Mouse (Mus musculus): ENCODE measurements around the gene Ttc9. TPM values are rescaled to one million over a fixed set of nuclear protein-coding genes. Genes with fewer than 3 reads are reported as not detected.

Gene Ttc9
- 0.11 TPM in 1 of 2 replicates, not detected in the other for polyA plus RNA-seq (2015; fragmentation: Nextera tagmentation; extraction: Ambion mirVana)

- Histone ChIP-seq H3K9ac (replicated peaks) (no peak within 1 kb of the TSS), H3K36me3 (replicated peaks; ENCODE audit: insufficient read depth, low read length) (no peaks in the 10 kb centered on the region), H3K4me3 (ENCODE audit: low read depth, low read length) (peak within 1 kb of the TSS; percentile 46), H3K27me3 (ENCODE audit: insufficient read depth, low read length) (peaks cover 35% of the 10 kb centered on the region), H3K4me2 (ENCODE audit: low read depth, low read length) (peak within 1 kb of the TSS; percentile 77), H3K4me1 (ENCODE audit: insufficient read depth) (peaks cover 5% of the 10 kb centered on the region; the same call in 1 of the 2 replicates), H3K27ac (ENCODE audit: low read depth) (no peak within 1 kb of the TSS), H3K9me3 (ENCODE audit: low read length) (no peaks in the 10 kb centered on the region)
- ATAC-seq (peak; percentile 25; the same call in 1 of the 2 replicates), DNase-seq (peak; percentile 40)
- under 1% methylated on average over 50 of the region's 82 CpGs for WGBS (ENCODE audit: insufficient replicate concordance)
- no peak for TF ChIP-seq EP300 (IDR thresholded peaks at IDR 0.05; ENCODE audit: low read depth)
- no peak for TF ChIP-seq CTCF (IDR thresholded peaks at IDR 0.05; ENCODE audit: low read depth)
Observed at GRCm38 (mm10) chr12:81630915-81631660, at the start of gene Ttc9. TSS of gene Ttc9 (plus strand) at chr12:81631249.

DNA sequence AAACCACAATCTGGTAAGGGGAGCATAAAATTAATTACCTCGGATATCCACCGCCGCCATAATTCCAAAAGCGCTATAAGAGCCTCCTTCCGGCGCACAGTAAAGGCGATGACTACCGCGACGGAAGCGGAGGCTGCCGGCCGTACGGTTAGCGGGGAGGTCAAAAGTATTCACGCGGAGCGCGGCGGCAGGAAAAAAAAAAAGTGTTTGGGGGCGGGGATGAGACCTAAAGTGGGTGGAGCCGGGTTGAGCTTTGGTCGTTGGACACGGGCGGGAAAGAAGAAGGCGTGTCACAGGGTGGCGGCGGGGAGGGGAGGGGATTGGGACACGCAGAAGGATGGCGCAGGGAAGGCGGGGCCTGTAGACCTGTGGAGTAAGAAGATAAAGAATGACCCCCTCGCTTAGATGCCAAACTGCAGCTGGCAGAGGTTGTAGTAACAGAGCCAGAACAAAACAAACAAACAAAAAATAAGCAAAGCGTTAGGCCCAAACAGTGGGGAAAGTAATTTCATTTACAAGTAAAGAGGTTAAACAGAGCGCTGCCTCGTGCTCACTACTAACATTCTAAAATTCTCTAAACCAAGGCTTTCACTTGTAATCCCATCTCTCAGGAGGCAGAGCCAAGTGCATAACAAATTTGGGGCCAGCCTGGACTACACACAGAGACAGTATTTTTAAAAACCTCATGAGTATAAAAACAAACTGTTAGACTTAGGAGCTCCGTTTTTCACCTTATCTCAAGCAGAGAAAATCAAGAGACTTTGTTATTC is 36.0 kb upstream of the Ttc9 start, which contains the start of gene Med6:
Gene Med6, minus strand, starts transcription at position 107 of the 770 bp plus-strand sequence.
- H3K27ac ChIP-seq (ENCODE audit: low read depth) = peak within 1 kb of the TSS; percentile 77
- H3K27me3 ChIP-seq (ENCODE audit: insufficient read depth, low read length) = no peaks in the 10 kb centered on the region
- ATAC-seq (peak; percentile 99), DNase-seq (peak; percentile 97)
- peaks cover 5% of the 10 kb centered on the region; the same call in 1 of the 2 replicates for H3K36me3 ChIP-seq (replicated peaks; ENCODE audit: insufficient read depth, low read length)
- H3K4me2 ChIP-seq (ENCODE audit: low read depth, low read length) = peak within 1 kb of the TSS; percentile 78
- peaks cover 11% of the 10 kb centered on the region for H3K4me1 ChIP-seq (ENCODE audit: insufficient read depth)
- peak within 1 kb of the TSS; percentile 82 for H3K9ac ChIP-seq (replicated peaks)
- no peak for TF ChIP-seq CTCF (IDR thresholded peaks at IDR 0.05; ENCODE audit: low read depth)
- peak; percentile 83 for TF ChIP-seq EP300 (IDR thresholded peaks at IDR 0.05; ENCODE audit: low read depth)
- no peaks in the 10 kb centered on the region for H3K9me3 ChIP-seq (ENCODE audit: low read length)
- WGBS (ENCODE audit: insufficient replicate concordance) = 2% methylated on average over 35 of the region's 36 CpGs
- H3K4me3 ChIP-seq (ENCODE audit: low read depth, low read length) = peak within 1 kb of the TSS; percentile 93

DNA sequence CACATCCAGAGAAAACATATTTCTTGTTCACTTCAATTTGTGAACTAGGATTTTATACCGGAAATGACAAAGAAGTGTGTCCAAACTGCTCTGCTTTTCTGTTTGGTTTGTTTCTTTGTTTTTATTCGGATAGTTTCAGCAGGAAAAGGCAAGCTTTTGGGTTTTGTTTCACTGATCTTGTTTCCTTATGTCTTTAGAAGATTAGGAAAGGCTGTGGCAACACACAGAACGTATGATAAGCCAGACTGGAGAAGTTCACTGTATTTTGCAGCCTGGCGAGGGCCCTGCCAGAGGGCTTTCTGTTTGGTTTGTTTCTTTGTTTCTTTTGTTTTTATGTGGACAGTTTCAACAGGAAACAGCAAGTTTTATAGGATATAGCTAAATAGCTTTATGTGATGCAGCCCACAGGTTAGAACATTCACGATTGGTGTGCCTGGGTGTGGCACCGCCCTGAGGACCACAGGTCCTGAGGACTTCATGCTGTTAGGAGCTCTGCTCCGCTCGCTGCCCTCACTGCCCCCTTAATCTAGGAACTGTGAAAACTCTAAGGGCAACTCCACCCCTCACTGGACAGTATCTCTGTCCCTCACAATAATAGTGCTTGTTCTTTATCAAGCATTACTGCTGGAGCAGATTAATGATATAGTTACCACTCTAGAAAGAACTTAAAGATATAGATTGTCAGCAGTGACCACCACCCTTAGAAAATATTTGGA is 34.3 kb upstream of the Ttc9 start:
- TF ChIP-seq EP300 (IDR thresholded peaks at IDR 0.05; ENCODE audit: low read depth) (peak; percentile 17; the same call in 1 of the 2 replicates), CTCF (IDR thresholded peaks at IDR 0.05; ENCODE audit: low read depth) (no peak)
- WGBS (ENCODE audit: insufficient replicate concordance) = 59% methylated on average over 8 of the region's 8 CpGs
- no peak for DNase-seq

GRCm38 (mm10) chr12:81604995-81605784 is 25.9 kb upstream of the Ttc9 start:
- no peak for ATAC-seq
- 59% methylated on average over 5 of the region's 5 CpGs for WGBS (ENCODE audit: insufficient replicate concordance)
- H3K4me2 ChIP-seq (ENCODE audit: low read depth, low read length) = no peak overlapping the region
- H3K27me3 ChIP-seq (ENCODE audit: insufficient read depth, low read length) = 0 out of 2 replicates have a peak, but pooled peaks cover 3% of the 10 kb centered on the region
- no peak overlapping the region for H3K9ac ChIP-seq (replicated peaks)
- no peak for DNase-seq
- H3K4me1 ChIP-seq (ENCODE audit: insufficient read depth) = no peaks in the 10 kb centered on the region
- TF ChIP-seq EP300 (IDR thresholded peaks at IDR 0.05; ENCODE audit: low read depth) = no peak
- TF ChIP-seq CTCF (IDR thresholded peaks at IDR 0.05; ENCODE audit: low read depth) = no peak
- no peaks in the 10 kb centered on the region for H3K9me3 ChIP-seq (ENCODE audit: low read length)
- no peak overlapping the region for H3K27ac ChIP-seq (ENCODE audit: low read depth)
- H3K36me3 ChIP-seq (replicated peaks; ENCODE audit: insufficient read depth, low read length) = no peaks in the 10 kb centered on the region
- H3K4me3 ChIP-seq (ENCODE audit: low read depth, low read length) = no peak overlapping the region

More for the DNA sequence above, 34.3 kb upstream of the Ttc9 start:
- H3K27ac ChIP-seq (ENCODE audit: low read depth) = peak overlapping the region; percentile 48; the same call in 1 of the 2 replicates
- H3K9ac ChIP-seq (replicated peaks) = no peak overlapping the region
- ATAC-seq = no peak
- no peak overlapping the region for H3K4me2 ChIP-seq (ENCODE audit: low read depth, low read length)
- H3K4me3 ChIP-seq (ENCODE audit: low read depth, low read length) = no peak overlapping the region
- H3K27me3 ChIP-seq (ENCODE audit: insufficient read depth, low read length) = no peaks in the 10 kb centered on the region
- H3K9me3 ChIP-seq (ENCODE audit: low read length) = no peaks in the 10 kb centered on the region
- H3K36me3 ChIP-seq (replicated peaks; ENCODE audit: insufficient read depth, low read length) = no peaks in the 10 kb centered on the region
- peaks cover 11% of the 10 kb centered on the region for H3K4me1 ChIP-seq (ENCODE audit: insufficient read depth)

- no peak for TF ChIP-seq CTCF (IDR thresholded peaks at IDR 0.05; ENCODE audit: low read depth)
- no peak for TF ChIP-seq EP300 (IDR thresholded peaks at IDR 0.05; ENCODE audit: low read depth)
- no peak overlapping the region for H3K27ac ChIP-seq (ENCODE audit: low read depth)
- H3K9me3 ChIP-seq (ENCODE audit: low read length) = no peaks in the 10 kb centered on the region
- DNase-seq (no peak), ATAC-seq (no peak)
- no peak overlapping the region for H3K4me3 ChIP-seq (ENCODE audit: low read depth, low read length)
- no peaks in the 10 kb centered on the region for H3K4me1 ChIP-seq (ENCODE audit: insufficient read depth)
- no peak overlapping the region for H3K4me2 ChIP-seq (ENCODE audit: low read depth, low read length)
- H3K27me3 ChIP-seq (ENCODE audit: insufficient read depth, low read length) = 0 out of 2 replicates have a peak, but pooled peaks cover 3% of the 10 kb centered on the region
- H3K36me3 ChIP-seq (replicated peaks; ENCODE audit: insufficient read depth, low read length) = no peaks in the 10 kb centered on the region
- H3K9ac ChIP-seq (replicated peaks) = no peak overlapping the region
Observed at GRCm38 (mm10) chr12:81609445-81609844, 21.6 kb upstream of the Ttc9 start.
